Mouse (Mus musculus) cerebellum, adult 9-11 months (tissue): ENCODE data around the gene Srf.

Experiments used
- DNase-seq: peaks from one replicate; pipeline ENCODE4 v3.0.0; 2022

Gene Srf

DNA sequence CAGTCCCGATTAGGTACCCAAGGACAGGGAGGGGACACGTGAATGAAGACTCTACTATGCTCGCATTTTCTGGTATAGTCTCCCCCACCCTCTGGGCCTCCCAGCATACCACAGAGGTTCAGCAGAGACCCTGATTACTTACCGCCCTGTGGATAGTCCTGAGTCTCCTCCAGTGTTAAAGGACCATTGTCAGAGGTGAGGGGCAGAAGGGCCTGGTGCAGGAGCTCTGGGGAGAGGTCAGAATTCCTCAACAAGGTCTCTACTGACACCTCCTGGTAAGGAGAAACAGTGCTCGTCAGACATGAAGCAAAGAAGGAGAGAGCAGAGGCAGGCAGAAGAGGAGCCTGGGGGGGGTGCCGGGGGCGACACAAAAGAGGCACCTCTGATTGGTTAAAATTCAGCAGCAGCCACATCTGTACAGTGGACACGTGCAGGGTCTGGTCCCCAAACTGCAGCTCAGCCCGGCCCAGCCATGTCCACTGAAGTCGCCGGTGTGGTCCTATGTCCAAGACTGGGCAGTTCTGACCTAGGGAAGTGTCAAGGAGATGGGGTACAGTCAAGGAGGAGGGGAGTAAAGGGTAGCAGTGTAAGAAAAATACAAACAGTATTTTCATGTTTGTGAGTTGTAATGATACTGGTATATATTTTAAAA, 44.8 kb downstream of the Srf start:
- no peak for DNase-seq

GRCm38 (mm10) chr17:46505617-46506016, 50.4 kb downstream of the Srf start:
- DNase-seq, result no peak

GRCm38 (mm10) chr17:46503847-46504638, 51.9 kb downstream of the Srf start:
- DNase-seq, result no peak

- no peak for DNase-seq
Observed at GRCm38 (mm10) chr17:46502775-46503174, 53.2 kb downstream of the Srf start.
